Mouse (Mus musculus) Patski (cell line): ENCODE data around the gene Ifnab. TPM values are rescaled to one million over a fixed set of nuclear protein-coding genes. Genes with fewer than 3 reads are reported as not detected.
A peak's percentile ranks its signal among the peaks of the same experiment; 100 is the strongest.

ENCODE experiments used
- ATAC-seq: fragments of 100-300 bp; one replicate; pipeline ENCODE4 v1.8.0; 2021
- CTCF ChIA-PET: fragments of 350-600 bp; sonication (Branson Sonifier 250); formaldehyde crosslinking; loops from one replicate; lab custom pipeline; 2022; ENCODE audit warnings: inconsistent platforms; lab: Charles Lee
- POLR2A ChIA-PET: fragments of 350-600 bp; sonication (Branson Sonifier 250); formaldehyde crosslinking; loops from one replicate; lab custom pipeline; 2022; ENCODE audit warnings: antibody characterized with exemption, inconsistent platforms; lab: Charles Lee
- DNase-seq: peaks from one replicate; pipeline ENCODE4 v3.0.0-alpha.2; 2011; ENCODE audit warnings: low read depth, low spot score
- H3K27me3 ChIP-seq: fragments of 371-371 bp; one replicate; pipeline ENCODE4 v1.5.1; 2021
- CTCF ChIP-seq: fragments of 100-300 bp; IDR thresholded peaks from one replicate; pipeline ENCODE4 v1.5.1; 2021
- in situ Hi-C: fragments of 300-500 bp; cut with MboI; formaldehyde crosslinking; loops from 3 replicates; pipeline ENCODE4 v1.11.1; 2018; ENCODE audit warnings: low pct_unique_long_range_greater_than_20kb, mixed read lengths
- polyA plus RNA-seq: library from polyadenylated mRNA; unstranded; gene quantifications from one replicate; pipeline ENCODE4 v1.2.3, GENCODE M21; 2021

The Ifnab gene
- polyA plus RNA-seq, 1 experiment from 2014 or later = not detected

- ATAC-seq = no peak
- in situ Hi-C loops = no loop called here
- no peak for TF ChIP-seq CTCF
- no peaks in the 10 kb centered on the region for H3K27me3 ChIP-seq
- no peak for DNase-seq
- POLR2A ChIA-PET = interaction anchor here (1.0 kb wide), 1 partner anchor 140 kb away, joined by 3 read pairs; no protein-coding TSS in a partner anchor
- CTCF ChIA-PET = interaction anchor here (1.3 kb wide), 1 partner anchor 140 kb away, joined by 4 read pairs; no protein-coding TSS in a partner anchor
Measured at GRCm38 (mm10) chr4:88681353-88681752, 9.8 kb downstream of the Ifnab start.

DNA sequence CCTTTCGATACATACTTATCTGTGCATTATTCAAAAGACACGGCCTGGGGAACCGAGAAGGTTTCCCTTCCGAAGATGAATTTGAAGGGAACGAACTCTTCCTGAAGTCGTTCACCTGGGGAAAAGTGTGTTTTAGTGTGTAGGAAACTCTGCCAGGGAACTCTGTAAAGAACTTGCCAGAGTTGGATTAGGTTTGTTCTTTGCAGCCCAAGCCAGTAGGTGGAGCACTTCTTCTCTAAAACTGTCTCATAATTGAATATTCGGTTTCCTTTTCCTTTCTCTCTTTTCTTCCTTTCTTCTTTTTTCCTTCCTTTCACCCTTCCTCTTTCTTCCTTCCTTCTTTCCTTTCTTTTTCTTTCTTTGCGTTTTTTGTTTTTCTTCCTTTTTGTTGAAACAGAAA lies 10.8 kb downstream of the Ifnab start:
- POLR2A ChIA-PET = interaction anchor here (1.0 kb wide), 1 partner anchor 141 kb away, joined by 3 read pairs; no protein-coding TSS in a partner anchor
- no peak for DNase-seq
- no peak for ATAC-seq

DNA sequence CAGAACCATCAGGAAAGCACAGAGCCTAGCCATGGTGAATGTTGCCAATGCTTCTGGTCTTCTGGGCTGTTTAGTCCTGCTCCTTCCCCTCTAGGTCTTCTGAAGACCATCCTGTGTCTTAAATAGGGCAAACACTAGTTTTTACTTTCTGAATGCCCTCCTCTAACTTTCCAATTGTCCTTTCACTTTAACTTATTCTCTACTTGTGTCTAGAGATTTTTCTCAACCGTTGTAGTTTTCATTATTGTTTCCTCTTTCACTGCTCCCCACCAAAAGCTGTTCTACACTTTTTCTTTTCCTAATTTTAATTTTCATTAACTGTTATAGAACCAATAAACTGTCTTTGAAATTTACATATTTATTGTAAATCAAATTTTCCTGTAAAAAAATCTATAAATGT lies 14.3 kb downstream of the Ifnab start, which contains the start of gene Ifna16:
Gene Ifna16 (minus strand): TSS at position 101 of the 400 bp plus-strand sequence.
- ChIA-PET POLR2A (no interaction called here), CTCF (interaction anchor here (0.6 kb wide), 1 partner anchor 154 kb away, joined by 10 read pairs; no protein-coding TSS in a partner anchor)
- DNase-seq (no peak), ATAC-seq (no peak)
- TF ChIP-seq CTCF = no peak
- in situ Hi-C loops = no loop called here
- H3K27me3 ChIP-seq = peaks cover 7% of the 10 kb centered on the region

More for the DNA sequence above, 10.8 kb downstream of the Ifnab start:
- peaks cover under 1% of the 10 kb centered on the region for H3K27me3 ChIP-seq
- CTCF ChIA-PET = no interaction called here
- peak; percentile 39 for TF ChIP-seq CTCF
- in situ Hi-C loops = no loop called here

DNA sequence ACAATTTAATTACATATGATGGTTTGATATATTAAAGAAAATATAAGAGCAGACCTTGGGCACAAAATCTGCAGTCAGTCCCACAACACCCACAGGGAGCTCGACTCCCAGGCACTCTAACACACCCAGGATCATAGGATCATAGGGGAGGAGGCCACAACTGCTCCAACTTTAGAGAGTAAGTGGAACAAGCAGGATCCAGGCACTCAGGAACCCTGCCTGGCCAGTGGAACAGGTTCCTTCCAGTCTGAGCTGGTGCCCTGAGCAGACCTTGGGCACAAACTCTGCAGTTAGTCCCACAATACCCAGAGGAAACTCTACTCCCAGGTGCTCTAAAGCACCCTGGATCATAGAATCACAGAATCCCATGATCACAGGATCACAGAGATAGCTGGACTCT lies 35.7 kb downstream of the Ifnab start:
- H3K27me3 ChIP-seq = peaks cover 7% of the 10 kb centered on the region
- ChIA-PET POLR2A (no interaction called here), CTCF (no interaction called here)
- ATAC-seq = no peak
- DNase-seq = no peak
- TF ChIP-seq CTCF = no peak
- in situ Hi-C loops = no loop called here

GRCm38 (mm10) chr4:88653644-88654043 lies 37.5 kb downstream of the Ifnab start:
- no peak for TF ChIP-seq CTCF
- H3K27me3 ChIP-seq = peaks cover 7% of the 10 kb centered on the region
- ChIA-PET CTCF (no interaction called here), POLR2A (no interaction called here)
- no peak for ATAC-seq
- DNase-seq = no peak
- in situ Hi-C loops = no loop called here

DNA sequence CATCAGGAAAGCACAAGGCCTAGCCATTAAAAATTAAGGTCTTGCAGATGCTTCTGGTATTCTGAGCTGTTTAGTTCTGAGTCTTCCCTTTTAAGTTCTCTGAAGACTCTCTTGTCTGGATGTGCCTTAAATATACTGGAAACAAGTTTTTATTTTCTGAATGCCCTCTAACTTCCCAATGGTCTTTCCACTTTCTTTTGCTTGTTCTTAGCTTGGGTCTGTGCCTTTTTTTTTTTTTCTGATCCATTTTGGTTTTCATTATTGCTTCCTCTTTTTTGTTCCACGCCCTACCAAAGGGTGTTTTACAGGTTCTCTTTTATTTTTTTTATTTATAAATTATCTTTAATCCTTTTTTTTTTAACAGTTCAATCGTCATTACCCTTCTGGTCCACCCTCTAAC lies 46.8 kb downstream of the Ifnab start, which contains the start of gene Ifna13:
Gene Ifna13 (minus strand): TSS at position 101 of the 400 bp plus-strand sequence.
- ChIA-PET POLR2A (no interaction called here), CTCF (no interaction called here)
- in situ Hi-C loops = no loop called here
- no peaks in the 10 kb centered on the region for H3K27me3 ChIP-seq
- no peak for ATAC-seq
- no peak for TF ChIP-seq CTCF
- no peak for DNase-seq

DNA sequence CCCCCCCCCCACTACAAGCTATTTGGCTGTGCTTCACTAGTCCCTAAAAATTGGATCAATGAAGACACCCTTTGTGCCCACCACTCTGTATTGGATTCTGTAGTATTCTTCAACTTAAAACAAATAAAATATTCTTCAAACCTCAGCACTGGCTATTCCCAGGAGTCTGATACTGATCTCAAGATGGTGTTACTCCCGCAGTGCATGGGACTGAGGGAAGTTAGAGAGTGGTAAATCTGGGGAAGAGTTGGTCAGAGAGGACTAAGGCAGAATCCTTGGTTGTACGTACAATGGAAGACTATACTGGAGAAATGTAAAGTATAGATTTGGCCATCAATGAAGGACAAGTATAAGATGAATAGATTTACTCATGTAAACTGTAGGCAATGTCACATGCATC lies 48.6 kb downstream of the Ifnab start:
- ATAC-seq (no peak), DNase-seq (no peak)
- in situ Hi-C loops = no loop called here
- no peak for TF ChIP-seq CTCF
- POLR2A ChIA-PET = no interaction called here
- CTCF ChIA-PET = no interaction called here
- no peaks in the 10 kb centered on the region for H3K27me3 ChIP-seq

- in situ Hi-C loops = no loop called here
- no peaks in the 10 kb centered on the region for H3K27me3 ChIP-seq
- TF ChIP-seq CTCF = peak; percentile 55
- ChIA-PET CTCF (interaction anchor here (0.6 to 1.8 kb wide), 6 partner anchors 9 to 116 kb away, joined by 3 to 12 read pairs (median 3); no protein-coding TSS in a partner anchor), POLR2A (interaction anchor here (0.6 kb wide), 1 partner anchor 27 kb away, joined by 4 read pairs; no protein-coding TSS in a partner anchor)
- ATAC-seq = peak; percentile 94
- peak; percentile 100 for DNase-seq
Measured at GRCm38 (mm10) chr4:88641077-88641831, 49.9 kb downstream of the Ifnab start.

DNA sequence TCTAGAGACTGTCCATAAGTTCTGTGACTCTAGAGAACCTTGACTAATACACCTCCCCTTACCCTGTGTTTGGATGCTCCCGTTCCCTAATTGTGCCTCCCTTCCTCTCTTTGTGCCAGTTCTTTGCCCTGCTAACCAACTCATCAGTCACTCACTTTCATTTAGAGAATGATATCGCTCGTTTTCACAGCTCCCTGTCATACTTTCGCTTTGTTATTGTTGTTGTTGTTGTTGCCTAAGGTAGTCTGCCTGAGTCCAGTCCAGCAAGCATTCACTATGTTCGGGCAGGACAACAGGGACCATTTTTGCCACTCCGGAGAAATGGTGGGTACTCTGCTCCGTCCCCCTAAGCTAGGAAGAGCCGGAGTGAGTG lies 50.5 kb downstream of the Ifnab start:
- H3K27me3 ChIP-seq = no peaks in the 10 kb centered on the region
- no peak for TF ChIP-seq CTCF
- no peak for DNase-seq
- ChIA-PET CTCF (interaction anchor here (0.6 to 1.8 kb wide), 6 partner anchors 10 to 117 kb away, joined by 3 to 12 read pairs (median 3); no protein-coding TSS in a partner anchor), POLR2A (interaction anchor here (0.6 kb wide), 1 partner anchor 26 kb away, joined by 4 read pairs; no protein-coding TSS in a partner anchor)
- ATAC-seq = no peak
- in situ Hi-C loops = no loop called here

Other genes with a start within 250 kb of the Ifnab start
- not detected for gene Ifnb1, start 168.6 kb downstream of the Ifnab start, polyA plus RNA-seq
- gene Ifna15, start 133.1 kb downstream of the Ifnab start, polyA plus RNA-seq = not detected
- gene Ifna14, start 119.6 kb downstream of the Ifnab start, polyA plus RNA-seq = not detected
- not detected for gene Ifna9, start 99.0 kb downstream of the Ifnab start, polyA plus RNA-seq
- not detected for gene Ifna12, start 88.0 kb downstream of the Ifnab start, polyA plus RNA-seq
- gene C87499, start 56.9 kb downstream of the Ifnab start, polyA plus RNA-seq = not detected
- gene Ifna13, start 46.9 kb downstream of the Ifnab start, polyA plus RNA-seq = not detected
- not detected for gene Ifna16, start 14.4 kb downstream of the Ifnab start, polyA plus RNA-seq
- not detected for gene Ifna2, start 7.4 kb downstream of the Ifnab start, polyA plus RNA-seq
- 1.3 TPM for gene Gm26566, start 30.4 kb upstream of the Ifnab start, polyA plus RNA-seq
- gene Klhl9, start 31.1 kb upstream of the Ifnab start, polyA plus RNA-seq = 18.2 TPM
- not detected for gene Gm13271, start 63.5 kb upstream of the Ifnab start, polyA plus RNA-seq
- gene Gm13283, start 68.8 kb upstream of the Ifnab start, polyA plus RNA-seq = not detected
- 2.7 TPM for gene Gm13290, start 82.5 kb upstream of the Ifnab start, polyA plus RNA-seq
- gene Gm13289, start 85.6 kb upstream of the Ifnab start, polyA plus RNA-seq = not detected
- gene Gm13272, start 88.5 kb upstream of the Ifnab start, polyA plus RNA-seq = not detected
- gene Ifnz, start 90.8 kb upstream of the Ifnab start, polyA plus RNA-seq = not detected
- 2.4 TPM for gene Gm13276, start 94.3 kb upstream of the Ifnab start, polyA plus RNA-seq
- gene Gm13277, start 97.3 kb upstream of the Ifnab start, polyA plus RNA-seq = not detected
- gene Gm13278, start 100.2 kb upstream of the Ifnab start, polyA plus RNA-seq = not detected
- not detected for gene Gm13275, start 103.1 kb upstream of the Ifnab start, polyA plus RNA-seq
- gene Gm13279, start 106.0 kb upstream of the Ifnab start, polyA plus RNA-seq = not detected
- 1.1 TPM for gene Gm13285, start 108.3 kb upstream of the Ifnab start, polyA plus RNA-seq
- 2.1 TPM for gene Gm13287, start 111.9 kb upstream of the Ifnab start, polyA plus RNA-seq
- gene Gm13288, start 114.2 kb upstream of the Ifnab start, polyA plus RNA-seq = 0.22 TPM
- not detected for gene Ifna7, start 124.9 kb upstream of the Ifnab start, polyA plus RNA-seq
- gene Ifna11, start 128.6 kb upstream of the Ifnab start, polyA plus RNA-seq = not detected
- not detected for gene Ifna6, start 136.1 kb upstream of the Ifnab start, polyA plus RNA-seq
- not detected for gene Ifna5, start 144.2 kb upstream of the Ifnab start, polyA plus RNA-seq
- gene Ifna4, start 150.5 kb upstream of the Ifnab start, polyA plus RNA-seq = not detected
- gene Ifna1, start 158.7 kb upstream of the Ifnab start, polyA plus RNA-seq = not detected
- gene Ifne, start 188.8 kb upstream of the Ifnab start, polyA plus RNA-seq = 0.15 TPM